Mouse (Mus musculus): ENCODE data around the gene Gata5.

The Gata5 gene

DNA sequence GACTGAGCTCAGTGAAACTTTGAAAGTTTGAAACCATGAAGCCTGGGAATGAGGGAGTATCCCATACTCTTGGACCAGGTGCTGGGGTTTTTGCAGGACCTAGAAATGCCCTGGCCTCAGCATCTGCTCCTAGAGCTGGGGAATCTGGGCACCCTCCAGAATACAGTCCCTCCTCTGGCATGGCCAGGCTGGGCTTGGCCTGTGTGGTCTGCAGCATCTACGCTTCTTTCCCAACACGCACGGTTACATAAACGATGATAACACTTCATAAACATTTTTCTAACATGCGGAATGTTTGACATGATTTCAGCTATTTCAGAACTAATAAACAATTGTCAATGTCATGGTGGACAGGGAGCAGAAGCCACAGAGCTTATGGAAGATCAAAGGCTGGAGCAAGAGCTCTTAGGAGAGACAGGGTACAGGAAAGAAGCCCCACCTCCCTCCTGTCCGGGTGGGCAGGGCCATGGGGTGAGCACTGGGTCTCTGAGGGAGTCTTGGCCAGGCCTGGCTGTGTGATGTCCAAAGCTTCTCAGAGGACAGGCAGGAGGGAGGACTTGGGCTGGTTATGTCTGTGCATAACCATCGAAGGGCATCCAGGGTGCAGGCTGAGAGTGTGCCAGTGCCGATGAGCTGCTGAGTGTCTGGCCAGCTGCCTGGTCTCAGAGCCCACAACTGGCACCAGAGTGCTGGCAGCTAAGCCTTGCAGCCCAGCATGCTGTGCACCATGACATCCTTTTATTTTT, 27.9 kb downstream of the Gata5 start:
- DNase-seq, result peak; percentile 3

DNA sequence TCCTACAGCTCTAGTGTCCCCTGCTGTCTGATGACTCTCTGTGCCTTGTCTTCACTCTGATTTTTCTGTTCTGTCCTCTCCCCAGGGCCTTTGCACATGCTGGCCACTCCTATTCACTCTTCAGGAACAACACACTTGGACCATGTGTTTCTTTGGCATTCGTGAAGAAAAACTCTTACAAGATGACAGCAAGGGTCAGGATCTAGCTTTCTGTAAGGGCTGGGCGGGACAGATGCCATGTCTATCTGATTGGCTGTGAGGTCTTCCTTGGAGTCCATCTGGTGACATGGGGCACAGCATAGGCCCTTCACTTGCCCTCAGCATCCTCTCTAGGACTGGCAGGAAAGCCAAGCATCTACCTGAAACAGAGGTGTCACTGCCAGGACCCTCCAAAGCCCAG, 28.5 kb downstream of the Gata5 start:
- no peak for DNase-seq

DNA sequence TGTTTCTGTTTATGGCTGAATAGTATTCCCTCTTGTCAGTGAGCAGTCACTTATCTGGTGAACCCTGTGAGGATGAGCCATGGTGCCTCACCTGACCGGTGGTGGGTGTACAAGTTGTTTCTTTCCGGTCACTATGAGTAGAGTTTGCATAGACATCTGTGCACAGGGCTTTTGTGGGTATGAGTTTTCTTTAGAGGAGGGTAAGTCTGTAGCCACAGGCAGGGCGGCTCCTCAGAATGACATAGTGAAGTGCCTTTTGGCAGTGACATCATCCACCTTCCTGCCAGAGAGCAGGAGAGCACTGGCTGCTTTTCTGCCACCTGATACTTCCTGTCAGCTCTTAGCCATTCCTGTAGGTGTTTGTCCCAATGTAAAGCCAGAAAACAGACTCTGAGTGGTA, 29.0 kb downstream of the Gata5 start:
- no peak for DNase-seq

DNA sequence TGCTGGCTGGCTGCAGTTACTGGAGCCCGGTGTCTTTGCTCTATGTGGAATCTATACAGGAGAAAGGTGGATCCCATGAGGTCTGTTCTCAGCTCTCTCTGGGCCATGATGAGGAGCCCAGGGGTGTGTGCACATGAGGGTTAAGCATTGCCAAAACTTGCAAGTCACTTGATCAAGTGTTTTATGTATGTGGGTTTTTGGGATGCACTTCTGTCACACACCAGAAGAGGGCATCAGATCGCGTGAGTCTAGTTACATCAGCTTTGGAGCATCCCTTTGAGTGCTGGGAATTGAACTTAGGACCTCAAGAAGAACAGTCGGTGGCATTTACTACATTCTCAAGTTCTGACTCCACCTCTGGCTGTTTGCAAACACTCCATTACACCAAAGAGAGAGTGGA, 29.9 kb downstream of the Gata5 start:
- no peak for DNase-seq

DNA sequence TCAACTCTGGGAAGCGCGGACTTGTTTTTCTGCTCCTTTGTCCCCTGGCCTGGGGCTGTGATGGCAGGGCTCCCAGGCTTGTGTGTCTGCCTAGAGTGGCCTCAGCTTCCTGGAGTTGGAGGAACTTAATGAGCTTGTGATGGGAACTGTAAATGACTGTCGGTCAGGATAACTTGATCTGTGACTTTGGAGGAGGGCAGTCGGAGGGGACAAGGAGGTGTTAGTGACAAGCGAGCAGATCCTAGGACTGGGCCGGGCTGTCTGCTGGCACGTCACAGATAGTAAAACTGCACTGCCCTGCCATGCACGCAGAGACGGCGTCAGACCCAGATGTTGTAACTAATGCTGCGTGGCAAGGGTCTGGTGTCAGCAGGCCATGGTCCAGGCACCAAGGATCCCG, 31.0 kb downstream of the Gata5 start:
- no peak for DNase-seq

DNA sequence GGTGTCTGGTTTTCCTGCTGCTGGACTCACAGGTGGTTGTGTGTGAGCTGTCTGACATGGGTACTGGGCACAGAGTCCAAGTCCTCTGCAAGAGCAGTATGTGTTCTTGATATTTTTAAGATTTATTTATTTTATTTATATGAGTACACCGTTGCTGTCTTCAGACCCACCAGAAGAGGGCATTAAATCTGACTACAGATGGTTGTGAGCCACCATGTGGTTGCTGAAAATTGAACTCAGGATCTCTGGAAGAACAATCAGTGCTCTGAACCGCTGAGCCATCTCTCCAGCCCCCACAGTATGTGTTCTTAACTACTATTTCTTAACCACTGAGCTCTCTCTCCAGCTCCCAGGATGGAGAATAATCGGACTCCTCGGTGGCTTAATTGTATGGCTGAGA, 32.3 kb downstream of the Gata5 start:
- no peak for DNase-seq

DNA sequence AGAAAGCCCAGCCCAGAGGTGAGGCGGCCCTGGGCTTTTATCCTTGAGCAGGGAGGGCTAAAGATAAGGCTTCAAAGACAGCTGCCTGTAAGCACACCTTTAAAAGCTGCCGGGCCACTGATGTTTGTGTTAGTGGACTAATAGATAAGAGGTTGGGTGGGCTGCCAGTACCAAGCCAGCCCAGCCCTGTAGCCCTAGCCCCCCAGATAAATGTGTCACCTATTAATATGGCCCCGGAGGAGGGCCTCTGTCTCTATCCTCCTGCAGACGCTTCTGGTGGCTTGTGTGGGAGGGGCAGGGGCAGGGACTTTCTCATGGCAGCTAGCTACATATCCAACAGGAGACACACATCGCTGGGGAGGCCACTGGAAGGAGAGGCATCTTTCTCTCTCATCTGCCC, 33.7 kb downstream of the Gata5 start:
- no peak for DNase-seq

DNA sequence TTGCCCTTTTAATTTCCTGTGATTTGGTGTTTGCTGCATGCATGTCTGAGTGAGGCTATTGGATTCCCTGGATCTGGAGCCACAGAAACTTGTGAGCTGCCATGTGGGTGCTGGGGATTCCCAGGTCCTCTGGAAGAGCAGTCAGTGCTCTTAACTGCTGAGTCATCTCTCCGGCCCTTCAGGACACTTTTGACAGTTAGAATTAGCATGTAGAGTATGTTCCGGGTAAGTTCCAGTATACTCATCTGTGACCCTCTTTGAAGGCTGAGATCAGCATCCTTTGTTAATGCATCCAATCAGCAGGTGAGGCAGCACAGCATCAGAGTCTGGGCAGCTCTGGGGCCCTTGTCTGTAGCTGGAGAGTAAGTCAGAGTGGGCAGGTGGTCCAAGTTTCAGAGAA, 34.2 kb downstream of the Gata5 start:
- DNase-seq, result no peak

DNA sequence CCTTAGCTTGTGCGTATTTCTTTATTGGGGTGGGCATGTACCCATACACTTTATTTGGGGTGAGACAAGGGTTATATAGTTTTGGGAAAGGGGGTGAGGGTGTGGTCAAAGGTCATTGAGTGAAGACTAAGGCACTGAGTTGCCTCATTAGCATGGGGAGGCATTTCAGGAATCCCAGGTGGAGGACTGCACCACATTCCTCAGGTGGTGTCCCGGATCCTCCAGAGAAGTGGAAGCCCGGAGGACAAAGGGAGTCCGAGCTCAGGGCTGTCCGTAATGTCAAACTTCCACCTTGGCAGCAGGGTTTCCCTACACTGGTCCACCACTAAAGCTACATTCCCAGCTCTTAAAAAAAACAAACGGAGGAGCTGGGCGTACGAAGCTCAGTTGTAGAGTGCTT, 41.6 kb downstream of the Gata5 start:
- DNase-seq, result no peak

DNA sequence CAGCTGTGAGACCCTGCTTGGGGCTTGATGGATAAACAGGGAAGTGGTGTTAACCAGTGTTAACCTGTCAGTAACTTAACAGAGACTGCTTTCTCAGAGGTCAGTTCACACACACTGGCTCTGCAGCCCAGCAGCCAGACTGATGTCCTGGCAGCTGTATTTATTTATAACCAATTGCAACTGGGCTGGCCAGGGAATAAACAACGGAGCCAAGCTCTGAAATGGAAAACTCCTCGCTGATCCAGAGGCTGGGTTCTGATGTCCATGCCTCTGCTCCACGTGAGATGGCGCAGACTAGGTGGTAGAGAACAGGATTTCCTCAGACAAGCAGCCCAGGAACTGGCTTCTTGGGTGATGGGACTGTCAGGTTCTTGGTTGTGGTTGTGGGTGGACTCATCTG, 42.5 kb downstream of the Gata5 start:
- DNase-seq, result no peak

DNA sequence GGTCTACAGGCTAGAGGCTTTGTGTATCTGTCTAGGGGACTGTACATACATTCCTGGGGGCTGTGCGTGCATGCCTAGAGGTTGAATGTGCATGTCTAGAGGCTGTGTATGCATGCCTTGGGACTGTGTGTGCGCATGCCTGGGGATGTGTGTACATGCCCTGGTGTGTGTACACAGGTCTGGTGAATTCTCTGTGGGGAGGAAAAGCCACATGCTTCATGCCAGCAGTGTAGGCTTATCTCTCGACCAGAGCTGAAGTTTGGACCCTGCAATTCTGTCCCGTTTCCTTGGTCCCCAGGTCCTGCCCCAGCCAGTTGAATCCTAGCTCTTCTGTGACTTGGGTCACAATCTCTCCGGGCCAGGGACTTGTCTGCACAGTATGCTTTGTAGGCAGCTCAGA, 42.9 kb downstream of the Gata5 start:
- no peak for DNase-seq

DNA sequence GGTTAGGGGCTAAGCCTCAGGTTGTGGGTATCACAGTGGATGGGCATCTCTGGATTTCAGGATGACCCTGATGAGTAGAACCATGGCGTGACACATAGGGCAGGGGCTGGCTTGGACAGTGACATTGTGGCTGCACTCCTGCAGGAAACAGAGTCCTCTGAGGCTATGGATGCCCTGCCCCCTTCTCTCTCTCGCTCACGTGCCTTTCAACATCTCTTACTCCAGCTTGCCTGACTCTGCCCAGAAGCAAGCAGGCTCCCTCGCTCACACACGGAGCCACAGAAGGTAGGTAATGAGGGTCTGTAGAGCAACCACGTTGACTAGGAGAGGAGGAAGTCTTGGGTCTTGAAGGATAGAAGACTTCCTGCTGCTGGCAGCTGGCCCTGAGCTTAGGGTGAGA, 44.0 kb downstream of the Gata5 start:
- no peak for DNase-seq

DNA sequence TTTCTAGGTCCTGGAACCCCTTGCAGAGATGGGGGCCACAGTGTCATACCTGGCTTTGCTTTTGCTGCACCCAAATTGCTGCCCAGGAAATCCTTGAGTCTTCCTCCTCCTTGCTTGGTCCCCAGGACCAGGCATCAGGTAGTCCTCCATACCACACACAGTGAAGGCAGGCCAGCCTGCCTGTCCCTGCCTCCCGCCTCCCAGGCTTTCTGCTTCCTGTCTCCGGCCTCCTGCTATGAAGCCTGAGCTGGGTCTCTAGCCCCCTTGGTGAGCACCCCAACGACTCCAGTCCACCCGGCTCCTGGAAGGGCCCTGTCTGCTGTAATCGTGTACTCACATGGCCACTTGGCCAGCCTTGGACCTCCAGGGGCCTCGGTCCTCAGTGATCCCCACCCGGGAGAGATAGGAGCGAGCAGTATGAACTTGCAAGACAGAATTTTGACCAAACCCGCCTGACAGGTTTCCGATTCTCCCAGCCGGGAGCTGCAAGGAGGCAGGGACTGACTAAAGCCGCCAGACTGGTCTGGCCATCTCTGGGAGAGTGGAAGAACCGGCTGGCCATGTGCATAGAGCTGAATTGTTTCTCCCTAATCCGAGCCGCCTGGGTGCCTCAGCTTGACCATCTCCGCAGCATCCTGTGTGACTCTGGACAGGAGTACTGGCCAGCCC, 44.9 kb downstream of the Gata5 start, which contains the start of gene Rbbp8nl:
Rbbp8nl (minus strand) TSS at position 440 of the 669 bp plus-strand sequence.
- DNase-seq, result no peak

DNA sequence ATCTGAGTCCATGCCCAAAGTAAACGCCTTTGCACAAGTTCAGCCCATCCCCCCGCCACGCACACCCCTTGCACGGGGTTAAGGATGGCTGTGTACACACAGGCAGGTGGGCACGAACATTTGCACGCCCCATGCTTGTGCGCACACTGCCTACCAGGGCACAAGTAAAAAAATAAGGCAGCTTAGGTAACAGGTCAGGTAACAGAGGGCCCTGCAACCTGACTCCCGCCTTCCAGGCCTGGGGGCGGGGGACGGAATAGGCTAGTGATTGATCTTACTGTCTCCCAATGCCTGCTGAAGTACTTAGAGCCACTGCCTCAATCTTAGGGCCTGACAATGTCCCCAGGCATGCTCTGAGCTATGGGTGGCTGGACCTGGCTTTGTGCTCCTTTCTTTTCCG, 45.5 kb downstream of the Gata5 start:
- no peak for DNase-seq

DNA sequence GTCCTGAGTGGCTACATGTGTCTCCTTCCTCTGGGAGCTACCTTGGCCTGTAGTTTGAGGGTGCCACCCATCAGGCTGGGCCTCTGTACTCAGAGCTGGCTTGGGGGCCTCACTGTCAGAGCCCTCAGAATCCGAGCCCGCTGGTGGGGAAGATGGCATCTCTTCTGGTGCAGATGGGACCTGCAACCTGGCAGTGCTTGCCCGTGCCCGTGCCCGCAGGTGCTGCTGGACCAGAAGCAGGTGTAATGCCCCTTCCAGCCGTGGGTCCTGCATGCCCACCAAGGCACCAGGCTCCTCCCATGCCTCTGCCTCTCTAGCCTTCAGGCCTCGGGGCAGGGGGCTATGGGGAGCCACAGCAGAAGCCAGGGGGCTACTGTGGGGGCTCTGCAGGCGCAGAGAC, 55.2 kb downstream of the Gata5 start:
- no peak for DNase-seq

DNA sequence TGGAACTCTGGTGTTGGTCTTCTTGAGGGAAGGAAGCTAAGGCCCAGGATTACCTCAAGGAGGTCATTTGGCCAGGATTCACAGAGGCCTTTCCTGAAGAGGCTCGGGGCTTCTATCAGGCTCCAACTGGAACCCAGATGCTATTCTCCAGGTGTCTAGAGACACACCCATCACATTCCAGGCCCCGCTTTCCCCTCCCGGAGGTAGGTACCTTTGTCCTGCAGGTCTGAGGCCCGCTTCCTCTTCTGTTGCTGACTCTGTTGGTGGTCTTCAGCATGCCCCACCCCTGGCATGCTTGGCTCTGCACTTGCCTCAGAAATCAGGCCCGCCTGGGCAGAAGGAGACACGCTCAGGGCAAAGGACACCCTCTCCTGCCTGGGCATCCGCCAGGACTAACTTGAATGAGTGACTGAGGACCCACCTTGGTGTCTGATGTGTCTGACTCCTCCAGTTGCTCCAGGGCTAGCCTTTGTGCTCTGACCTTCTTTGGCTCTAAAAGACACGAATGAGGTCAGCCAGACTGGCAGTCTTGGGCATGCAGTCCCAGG, 56.7 kb downstream of the Gata5 start:
- DNase-seq, result no peak

DNA sequence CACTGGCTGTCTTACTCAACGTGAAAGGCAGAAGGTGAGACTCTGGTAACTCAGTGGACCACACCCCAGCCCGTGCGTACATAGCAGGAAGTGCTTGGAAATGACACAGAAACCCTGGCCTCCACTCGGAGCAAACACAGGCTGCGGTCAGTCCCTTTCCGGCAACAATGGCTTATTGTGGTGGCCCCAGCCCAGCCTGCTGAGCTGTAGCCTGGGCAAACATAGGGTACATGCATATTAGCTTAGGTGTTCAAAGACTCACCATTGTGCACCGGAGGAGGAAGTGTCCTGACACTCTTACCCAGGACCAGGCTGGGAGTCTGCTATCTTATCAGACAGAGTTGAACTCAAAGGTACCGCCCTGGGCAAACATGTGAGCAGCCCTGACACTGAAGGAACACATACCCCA, 57.6 kb downstream of the Gata5 start:
- DNase-seq, result no peak

DNA sequence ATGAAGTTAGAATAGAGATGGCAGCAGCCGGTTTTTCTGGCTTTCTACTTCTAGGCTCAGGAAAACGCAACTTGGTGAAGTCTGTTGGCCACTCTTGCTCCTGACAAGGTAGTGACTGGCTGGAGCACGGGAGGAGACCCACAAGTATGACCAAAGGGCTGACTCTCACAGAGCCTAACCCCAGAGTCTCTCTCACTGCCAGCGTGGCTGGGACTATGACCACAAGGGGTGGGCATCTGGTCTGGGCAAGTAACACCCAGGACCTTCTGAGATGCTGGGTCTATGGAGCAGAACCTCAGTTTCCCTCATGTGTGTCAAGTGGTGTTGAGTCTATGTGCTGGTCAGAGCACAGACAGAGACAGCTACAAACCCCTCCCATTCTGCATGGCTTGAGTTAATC, 58.1 kb downstream of the Gata5 start:
- no peak for DNase-seq

DNA sequence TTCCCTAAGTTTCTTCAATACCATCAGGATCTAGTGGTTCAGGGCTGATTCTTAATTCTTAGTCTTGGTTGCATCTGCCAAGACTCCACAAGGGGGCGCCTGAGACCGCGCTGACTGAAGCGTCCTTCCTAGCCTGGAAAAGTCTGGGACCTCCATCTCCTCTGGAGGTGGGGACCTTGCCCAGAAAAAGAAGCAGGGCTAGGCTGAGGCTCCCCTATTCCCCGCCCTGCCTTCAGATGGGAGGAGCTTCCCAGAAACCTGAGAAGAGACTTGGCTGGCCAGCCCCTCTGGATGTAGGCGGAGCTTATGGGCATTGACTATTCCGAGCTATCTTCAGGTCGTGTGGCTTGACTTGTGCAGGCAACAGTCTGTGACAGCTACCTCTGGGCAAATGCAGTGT, 58.7 kb downstream of the Gata5 start:
- peak; percentile 76 for DNase-seq
